Mouse (Mus musculus) erythroblast, adult 5-6 weeks (primary cell): ENCODE measurements around the gene Adgrf2. TPM values are rescaled to one million over a fixed set of nuclear protein-coding genes. Genes with fewer than 3 reads are reported as not detected.

ENCODE experiments used
- ATAC-seq: replicated peaks from 2 replicates; pipeline ENCODE4 v1.8.0; 2016; ENCODE audit warnings: moderate number of reproducible peaks, mild to moderate bottlenecking, moderate TSS enrichment, inconsistent platforms; ENCODE audit not compliant: poor library complexity, low FRiP score, severe bottlenecking
- total RNA-seq, 2 experiments: library from RNA; stranded (forward) in 1 of 2; stranded (reverse) in 1 of 2; fragments of 150-400 nt in 1 of 2; fragments of 200-764, 138-1000 nt in 1 of 2; gene quantifications; 2 replicates each; pipeline versions ENCODE4 v1.2.3 to v1.2.4; 2015 to 2017; ENCODE audit warnings: low replicate concordance in 2 of 2

Adgrf2 gene
- total RNA-seq (2015; ENCODE audit: low replicate concordance) = not detected in 2 replicates
- not detected in 2 replicates for total RNA-seq (2017; ENCODE audit: low replicate concordance)

GRCm38 (mm10) chr17:42741801-42742217 is at the start of gene Adgrf2:
Gene Adgrf2, minus strand, starts transcription at chr17:42742179.
- no peak for ATAC-seq

GRCm38 (mm10) chr17:42790787-42791186 is 48.8 kb upstream of the Adgrf2 start:
- ATAC-seq = no peak

DNA sequence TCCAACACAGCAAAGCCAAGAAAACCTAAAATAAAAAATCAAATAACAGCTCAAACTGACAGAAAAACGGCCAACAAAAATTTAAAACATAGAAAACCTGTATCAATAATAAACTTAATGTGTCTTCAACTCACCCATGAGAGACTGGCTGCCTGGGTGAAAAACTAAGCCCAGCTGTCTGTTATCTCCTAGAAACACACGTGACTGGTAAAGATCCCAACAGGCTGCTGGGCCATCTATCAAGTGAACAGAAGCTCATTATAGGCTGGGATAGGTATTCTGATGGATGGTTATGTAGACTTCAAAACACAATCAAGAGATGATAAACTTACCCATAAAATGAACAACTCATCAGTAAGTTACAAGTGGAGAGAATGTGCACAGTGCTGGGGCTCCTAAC is 47.7 kb upstream of the Adgrf2 start:
- ATAC-seq = no peak

- ATAC-seq = no peak
Measured at GRCm38 (mm10) chr17:42788686-42789453, 46.9 kb upstream of the Adgrf2 start.

- 0 out of 2 replicates have a peak, but pooled peaks have one; percentile 55 for ATAC-seq
Measured at GRCm38 (mm10) chr17:42782156-42782757, 40.3 kb upstream of the Adgrf2 start.

- ATAC-seq = no peak
Measured at GRCm38 (mm10) chr17:42753791-42754190, 11.8 kb upstream of the Adgrf2 start.

- no peak for ATAC-seq
Measured at GRCm38 (mm10) chr17:42752173-42752572, 10.2 kb upstream of the Adgrf2 start.

- ATAC-seq = no peak
Measured at GRCm38 (mm10) chr17:42745657-42746420, 3.9 kb upstream of the Adgrf2 start.

GRCm38 (mm10) chr17:42742823-42743222 is 844 bp upstream of the Adgrf2 start:
- no peak for ATAC-seq

DNA sequence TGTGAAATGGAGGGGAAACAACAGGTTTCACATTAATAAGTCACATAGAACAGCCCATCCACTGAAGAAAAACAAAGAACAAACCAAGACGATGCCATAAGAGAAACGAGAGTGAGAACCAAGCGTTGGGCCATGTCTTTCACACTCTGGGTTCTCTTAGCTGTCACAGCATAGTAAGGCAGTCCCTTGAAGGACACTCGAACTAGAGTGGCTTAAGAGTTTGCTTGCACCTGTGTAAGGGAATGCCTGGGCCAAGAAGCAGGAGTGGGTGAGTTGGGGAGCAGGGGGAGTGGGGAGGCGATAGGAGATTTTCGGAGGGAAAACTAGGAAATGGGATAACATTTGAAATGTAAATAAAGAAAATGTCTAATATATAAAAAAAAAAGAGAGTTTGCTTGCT is 3.2 kb downstream of the Adgrf2 start:
- ATAC-seq = no peak

GRCm38 (mm10) chr17:42717161-42717560 is 24.8 kb downstream of the Adgrf2 start:
- ATAC-seq = no peak

- ATAC-seq = no peak
Measured at GRCm38 (mm10) chr17:42714991-42715390, 27.0 kb downstream of the Adgrf2 start.

- ATAC-seq = no peak
Measured at GRCm38 (mm10) chr17:42710717-42711116, 31.3 kb downstream of the Adgrf2 start.

- ATAC-seq = no peak
Measured at GRCm38 (mm10) chr17:42705611-42706010, 36.4 kb downstream of the Adgrf2 start.

DNA sequence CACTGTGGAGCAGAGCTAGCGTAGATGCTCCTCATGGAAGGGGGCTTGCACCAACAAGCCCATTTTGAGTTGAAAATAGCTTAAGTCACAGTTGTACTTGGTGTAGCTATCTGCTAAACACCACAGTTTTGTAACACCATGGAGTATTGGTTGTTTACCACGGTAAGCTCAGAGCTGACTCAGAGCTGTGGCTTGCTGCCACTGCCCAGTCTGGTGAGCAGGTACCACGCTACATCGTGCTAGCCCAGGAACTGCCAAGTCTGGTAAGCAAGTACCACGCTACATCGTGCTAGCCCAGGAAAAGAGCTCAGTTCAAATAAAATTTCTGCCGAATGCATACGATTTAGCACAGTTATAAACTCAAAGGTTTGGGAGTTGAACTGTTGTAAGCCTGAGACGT is 39.8 kb downstream of the Adgrf2 start:
- no peak for ATAC-seq

DNA sequence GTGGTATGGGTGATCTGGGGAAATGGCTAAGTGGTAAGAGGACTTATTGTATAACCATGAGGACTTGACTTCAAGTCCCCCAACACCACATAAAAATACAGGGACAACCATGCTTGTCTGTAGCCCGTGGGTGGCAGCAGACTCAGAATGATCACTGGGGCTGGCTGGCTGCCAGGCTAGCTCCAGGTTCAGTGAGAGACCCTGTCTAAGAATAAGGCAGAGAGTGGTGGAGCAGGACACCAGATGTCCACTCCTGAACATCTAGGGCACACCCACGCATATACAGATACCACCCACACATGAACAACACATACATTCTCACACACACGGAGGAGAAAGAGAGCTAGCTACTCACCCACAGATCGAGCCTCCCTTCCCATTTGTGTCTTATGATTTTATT is 47.2 kb downstream of the Adgrf2 start:
- no peak for ATAC-seq

DNA sequence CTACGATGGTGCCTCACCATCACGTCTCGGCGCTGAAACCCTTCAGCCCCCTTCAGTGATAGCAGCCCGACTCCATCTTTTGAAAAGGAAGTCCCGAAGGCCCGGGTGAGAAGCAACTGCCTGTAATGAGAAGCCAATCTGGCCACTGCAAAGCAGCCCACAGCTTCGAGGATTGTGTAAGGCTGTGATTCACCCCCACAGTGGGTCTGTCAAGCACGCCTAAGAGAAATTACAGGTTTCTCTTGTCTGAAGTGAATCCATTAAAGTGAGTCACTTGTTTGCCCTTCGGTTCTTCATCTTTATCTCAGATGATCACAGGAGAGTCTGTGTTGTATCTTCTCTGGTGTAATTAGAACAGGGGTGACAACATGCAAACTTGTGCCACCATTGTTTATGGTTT is 49.8 kb downstream of the Adgrf2 start, which contains the start of gene Adgrf4:
Gene Adgrf4, minus strand, starts transcription at position 149 of the 400 bp plus-strand sequence.
- ATAC-seq = no peak

- ATAC-seq = no peak
Measured at GRCm38 (mm10) chr17:42690531-42690930, 51.4 kb downstream of the Adgrf2 start.
